Mouse (Mus musculus) small intestine, adult 2 months (tissue): ENCODE results near the gene Mnat1.

Experiments
- CTCF ChIP-seq: fragments of 200-500 bp; IDR thresholded peaks from 2 replicates; pipeline ENCODE4 v1.5.1; 2012; ENCODE audit warnings: low read depth, mild to moderate bottlenecking, control low read depth, inconsistent platforms, low read length, moderate library complexity, mixed read lengths; ENCODE audit not compliant: insufficient replicate concordance, insufficient read length; ENCODE audit errors: extremely low read depth
- POLR2A ChIP-seq: fragments of 200-500 bp; IDR thresholded peaks from 2 replicates; pipeline ENCODE4 v1.6.1; 2012; ENCODE audit warnings: low read depth, mild to moderate bottlenecking, control low read depth, inconsistent platforms, low read length, moderate library complexity

GRCm38 (mm10) chr12:73317706-73318686 lies 194.5 kb downstream of the Mnat1 start:
- no peak for TF ChIP-seq POLR2A
- no peak for TF ChIP-seq CTCF
